In the genomic region with DNA sequence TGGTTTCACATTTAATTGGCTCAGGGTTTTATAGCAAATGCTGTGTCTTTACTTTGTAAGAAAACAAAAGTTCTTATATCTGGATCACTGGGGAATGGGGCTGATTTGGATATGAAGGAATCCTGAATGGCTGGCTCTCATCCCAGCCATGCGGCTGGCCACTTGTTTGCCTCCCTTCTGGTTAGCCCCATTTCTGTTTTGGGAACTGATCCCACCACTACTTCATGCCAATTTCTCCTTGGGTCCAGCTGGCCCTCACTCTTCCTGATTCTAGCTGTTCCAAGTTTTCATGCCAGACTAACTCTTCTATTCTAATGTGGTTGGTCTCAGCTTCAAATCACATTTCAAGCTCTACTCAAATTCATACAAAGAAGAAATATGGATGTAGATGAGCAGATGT, we compare ENCODE assay signal across 8 mouse cellular contexts.
DNase-seq lines count a peak whose midpoint lies in the region; ATAC-seq and TF ChIP-seq lines count a peak whose summit lies in the region.
"Had no signal": no experiment of that assay in that cellular context is flagged by ENCODE, and none has a peak within 500 bp of the region (broad histone marks: within the 10 kb centered on the region; RNA-seq: fewer than 3 reads in every experiment).

No protein-coding gene starts in this region.

- no peaks in the 10 kb centered on the region for H3K9me3 ChIP-seq in midbrain, embryonic 15.5 days
- no peaks in the 10 kb centered on the region for H3K9me3 ChIP-seq in midbrain, embryonic 13.5 days
- no peaks in the 10 kb centered on the region for H3K9me3 ChIP-seq in embryonic facial prominence, embryonic 15.5 days (replicated peaks)
- H3K9me3 ChIP-seq: limb, embryonic 15.5 days had no signal

- no peaks in the 10 kb centered on the region for H3K27me3 ChIP-seq in midbrain, embryonic 15.5 days (replicated peaks)
- no peaks in the 10 kb centered on the region for H3K27me3 ChIP-seq in midbrain, embryonic 13.5 days
- H3K27me3 ChIP-seq in embryonic facial prominence, embryonic 15.5 days: no peaks in the 10 kb centered on the region
- H3K27me3 ChIP-seq: limb, embryonic 15.5 days had no signal

- WGBS in midbrain, embryonic 15.5 days: 72% methylated on average over 1 of the region's 1 CpGs
- WGBS in midbrain, embryonic 13.5 days: 89% methylated on average over 1 of the region's 1 CpGs
- 60% methylated on average over 1 of the region's 1 CpGs for WGBS in embryonic facial prominence, embryonic 15.5 days

- no peaks in the 10 kb centered on the region for H3K36me3 ChIP-seq in midbrain, embryonic 15.5 days (replicated peaks)
- H3K36me3 ChIP-seq in midbrain, embryonic 13.5 days: no peaks in the 10 kb centered on the region
- no peaks in the 10 kb centered on the region for H3K36me3 ChIP-seq in embryonic facial prominence, embryonic 15.5 days
- H3K36me3 ChIP-seq: limb, embryonic 15.5 days had no signal

- H3K4me2 ChIP-seq in midbrain, embryonic 15.5 days: no peak overlapping the region
- no peak overlapping the region for H3K4me2 ChIP-seq in midbrain, embryonic 13.5 days (replicated peaks)
- H3K4me2 ChIP-seq in embryonic facial prominence, embryonic 15.5 days (replicated peaks): no peak overlapping the region
- H3K4me2 ChIP-seq: limb, embryonic 15.5 days had no signal

- no peak for TF ChIP-seq CTCF in layer of hippocampus, adult 2 months (conservative IDR thresholded peaks at IDR 0.05)

- H3K4me3 ChIP-seq in midbrain, embryonic 15.5 days: no peak overlapping the region
- H3K4me3 ChIP-seq in midbrain, embryonic 13.5 days (replicated peaks): no peak overlapping the region
- no peak overlapping the region for H3K4me3 ChIP-seq in embryonic facial prominence, embryonic 15.5 days (replicated peaks)
- no peak overlapping the region for H3K4me3 ChIP-seq in layer of hippocampus, adult 2 months
- H3K4me3 ChIP-seq: limb, embryonic 15.5 days had no signal

- 0 out of 2 replicates have a peak, but pooled peaks have one; percentile 37 for ATAC-seq in midbrain, embryonic 15.5 days (replicated peaks)
- no peak for ATAC-seq in midbrain, embryonic 13.5 days
- ATAC-seq in embryonic facial prominence, embryonic 15.5 days (ENCODE audit: insufficient number of reproducible peaks, low FRiP score, low TSS enrichment, low read depth): peak; percentile 34; the same call in 1 of the 2 replicates

- peak; percentile 76 to 88 for DNase-seq in layer of hippocampus, adult 2 months (ENCODE audit: low spot score in 2 of 2)
- DNase-seq in right cerebral cortex, postnatal 25 days: peak; percentile 42
- DNase-seq in ovary, adult 18-20 months (ENCODE audit: low spot score): no peak
- no peak for DNase-seq in thymus, postnatal 10 days (ENCODE audit: low spot score in 2 of 2)

- no peak overlapping the region for H3K9ac ChIP-seq in midbrain, embryonic 15.5 days
- H3K9ac ChIP-seq in midbrain, embryonic 13.5 days (replicated peaks): no peak overlapping the region
- no peak overlapping the region for H3K9ac ChIP-seq in embryonic facial prominence, embryonic 15.5 days
- H3K9ac ChIP-seq: limb, embryonic 15.5 days had no signal

- H3K27ac ChIP-seq in midbrain, embryonic 15.5 days: no peak overlapping the region
- no peak overlapping the region for H3K27ac ChIP-seq in midbrain, embryonic 13.5 days
- no peak overlapping the region for H3K27ac ChIP-seq in embryonic facial prominence, embryonic 15.5 days (replicated peaks)
- H3K27ac ChIP-seq in layer of hippocampus, adult 2 months: no peak overlapping the region
- H3K27ac ChIP-seq: limb, embryonic 15.5 days had no signal

- no peaks in the 10 kb centered on the region for H3K4me1 ChIP-seq in midbrain, embryonic 15.5 days
- H3K4me1 ChIP-seq in midbrain, embryonic 13.5 days (replicated peaks): no peaks in the 10 kb centered on the region
- no peaks in the 10 kb centered on the region for H3K4me1 ChIP-seq in embryonic facial prominence, embryonic 15.5 days
- H3K4me1 ChIP-seq: limb, embryonic 15.5 days had no signal

Comparison
In these comparisons a context has a peak if more than half of its experiments do, and no peak if none do; other contexts are left out.
1. DNase-seq: peak in layer of hippocampus, adult 2 months (2 of 2) and right cerebral cortex, postnatal 25 days (single experiment); none in ovary, adult 18-20 months (single experiment) and thymus, postnatal 10 days (0 of 2).